Mouse (Mus musculus): Measurements from ENCODE around the gene Crebl2.
A peak's percentile ranks its signal among the peaks of the same experiment; 100 is the strongest.

Gene Crebl2

GRCm38 (mm10) chr6:134829786-134830700 lies at the start of gene Crebl2:
Gene Crebl2, plus strand, starts transcription at chr6:134830154.
- DNase-seq (ENCODE audit: low spot score): peak; percentile 100

DNA sequence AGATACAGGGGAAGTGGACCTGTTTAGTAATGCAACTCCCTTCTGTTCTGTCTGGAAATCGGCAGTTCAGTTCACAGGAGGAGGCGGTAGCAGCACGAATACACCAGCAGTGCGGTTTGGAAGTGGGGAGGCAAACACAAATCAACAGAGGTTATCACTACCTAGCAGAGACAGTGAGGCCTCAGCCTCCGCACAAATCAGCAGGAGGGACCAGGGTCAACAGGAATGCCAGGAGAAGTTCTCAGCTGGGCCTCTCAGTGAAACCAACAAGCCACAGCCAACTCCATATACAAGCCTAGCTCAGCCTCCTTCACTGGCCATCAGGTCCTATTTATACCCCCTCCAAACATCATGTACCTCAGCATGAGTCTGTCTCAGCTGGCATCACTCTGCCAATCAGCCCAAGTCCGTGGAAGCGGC lies 48.5 kb upstream of the Crebl2 start:
- no peak for DNase-seq (ENCODE audit: low spot score)

GRCm38 (mm10) chr6:134782900-134783299 lies 47.1 kb upstream of the Crebl2 start:
- no peak for DNase-seq (ENCODE audit: low spot score)

GRCm38 (mm10) chr6:134786426-134786825 lies 43.5 kb upstream of the Crebl2 start:
- DNase-seq (ENCODE audit: low spot score): no peak

DNA sequence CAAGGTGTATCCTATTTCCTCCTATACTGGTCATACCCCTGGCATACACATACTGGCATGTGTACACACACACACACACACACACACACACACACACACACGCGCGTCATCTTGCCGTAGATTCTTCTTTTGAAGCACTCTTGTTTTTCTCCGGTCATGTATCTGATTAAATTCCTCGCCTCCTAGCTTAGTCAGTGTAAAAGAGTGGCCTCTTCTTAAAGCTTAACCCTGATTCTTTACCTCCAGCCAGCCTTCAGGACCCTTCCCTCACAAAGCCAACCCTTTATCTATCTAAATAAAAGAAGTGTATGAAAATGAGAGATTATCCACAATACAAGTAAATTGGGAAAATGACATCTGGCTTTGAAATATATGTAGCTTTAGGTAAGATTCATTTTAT lies 40.9 kb upstream of the Crebl2 start:
- DNase-seq (ENCODE audit: low spot score): no peak

DNA sequence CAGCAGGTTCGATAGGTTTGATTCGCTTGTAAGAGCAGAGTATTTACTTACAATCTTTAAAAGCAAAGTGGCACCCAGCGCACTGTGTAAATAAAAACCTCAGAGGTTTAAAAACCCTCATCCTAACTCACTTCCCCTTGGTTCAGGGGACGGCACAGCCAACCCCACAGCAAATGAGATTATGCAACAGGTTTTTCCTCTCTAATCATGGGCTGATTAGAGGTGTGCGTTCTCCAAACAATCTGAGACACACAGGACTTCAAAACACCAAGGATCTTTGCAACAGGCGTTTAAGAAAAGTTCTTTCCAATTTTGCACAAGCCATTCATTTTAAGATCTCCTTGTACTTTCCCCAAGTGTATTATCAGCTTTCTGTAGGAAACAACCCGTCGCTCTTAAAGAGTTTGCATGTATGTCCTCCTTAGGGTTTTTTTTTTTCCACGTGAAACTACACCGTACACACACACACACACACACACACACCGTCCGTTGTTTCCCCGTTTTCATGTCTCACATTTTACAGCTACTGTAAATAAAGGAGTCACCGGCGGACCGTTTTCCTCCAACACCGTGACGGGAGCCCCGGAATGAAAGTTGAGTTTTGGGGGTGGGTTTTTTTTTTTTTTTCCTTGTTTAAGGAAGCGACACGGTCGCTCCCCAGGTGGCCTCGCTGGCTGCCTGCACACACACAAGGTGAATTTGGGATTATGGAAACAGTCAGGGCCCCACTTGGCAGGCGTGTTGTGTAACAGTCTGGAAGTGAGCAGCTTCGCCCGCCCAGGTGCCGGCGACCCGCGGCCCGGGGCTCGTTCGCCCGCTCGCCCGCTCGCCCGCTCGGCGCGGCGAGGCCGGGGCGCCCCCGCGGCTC lies 38.5 kb upstream of the Crebl2 start:
- no peak for DNase-seq (ENCODE audit: low spot score)

- peak; percentile 72 for DNase-seq (ENCODE audit: low spot score)
Measured at GRCm38 (mm10) chr6:134792141-134793045, 37.6 kb upstream of the Crebl2 start, which contains the start of gene Dusp16. Gene Dusp16, minus strand, starts transcription at chr6:134792625.

DNA sequence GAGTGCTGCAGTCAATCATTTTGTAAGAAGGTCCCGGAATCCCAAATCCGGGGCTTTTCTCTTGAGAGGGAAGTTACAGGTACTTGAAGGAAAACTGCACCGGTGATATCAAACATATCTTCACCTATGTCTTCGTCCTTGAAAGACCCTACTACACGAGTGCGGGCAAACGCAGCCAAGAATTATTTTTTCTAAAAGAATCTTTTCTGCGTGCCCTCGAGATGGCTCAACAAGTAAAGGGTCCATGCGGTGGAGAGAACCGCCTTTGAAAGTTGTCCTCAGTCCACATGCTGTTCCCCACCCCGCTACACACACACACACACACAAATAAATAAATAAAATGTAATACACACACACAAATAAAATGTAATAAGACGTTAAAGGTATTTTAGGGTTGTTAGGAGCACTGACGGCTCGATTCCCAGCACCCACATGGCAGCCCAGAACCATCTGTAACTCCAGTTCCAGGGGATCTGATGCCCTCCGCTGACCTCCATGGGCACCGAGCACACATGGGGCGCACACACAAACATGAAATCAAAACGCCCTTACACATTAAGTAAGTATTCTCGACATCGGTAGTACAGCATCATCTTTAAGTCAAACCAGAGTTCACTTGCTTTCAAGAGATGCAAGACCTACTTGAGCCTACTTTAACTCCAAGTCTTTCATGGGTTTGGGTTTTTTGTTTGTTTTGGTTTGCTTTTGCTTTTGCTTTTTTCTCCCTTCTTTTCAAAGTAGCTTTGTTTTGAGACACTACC lies 36.7 kb upstream of the Crebl2 start:
- no peak for DNase-seq (ENCODE audit: low spot score)

- DNase-seq (ENCODE audit: low spot score): peak; percentile 84
Measured at GRCm38 (mm10) chr6:134793911-134794520, 35.9 kb upstream of the Crebl2 start.

GRCm38 (mm10) chr6:134796297-134796696 lies 33.7 kb upstream of the Crebl2 start:
- no peak for DNase-seq (ENCODE audit: low spot score)

- no peak for DNase-seq (ENCODE audit: low spot score)
Measured at GRCm38 (mm10) chr6:134801483-134801882, 28.5 kb upstream of the Crebl2 start.

DNA sequence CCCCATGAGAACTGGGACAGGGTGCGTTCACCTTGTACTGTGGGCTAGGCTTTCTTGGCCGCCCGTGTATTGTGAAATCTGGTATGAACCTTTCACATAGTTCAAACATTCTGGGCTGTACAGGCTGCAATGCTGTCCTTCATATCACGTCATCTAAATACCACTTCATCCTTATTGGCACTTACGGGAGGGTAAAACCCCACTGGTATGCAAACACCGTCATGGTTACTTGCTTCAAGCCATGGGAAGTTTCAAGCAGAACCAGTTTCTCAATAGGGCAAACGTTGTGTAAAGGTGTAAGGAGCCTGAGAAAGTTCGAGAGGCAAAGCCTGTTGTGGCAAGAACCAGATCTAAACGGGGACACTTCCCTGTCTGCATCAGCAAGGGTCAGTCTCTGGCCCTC lies 27.3 kb upstream of the Crebl2 start:
- DNase-seq (ENCODE audit: low spot score): no peak

- no peak for DNase-seq (ENCODE audit: low spot score)
Measured at GRCm38 (mm10) chr6:134804736-134805277, 25.1 kb upstream of the Crebl2 start.

DNA sequence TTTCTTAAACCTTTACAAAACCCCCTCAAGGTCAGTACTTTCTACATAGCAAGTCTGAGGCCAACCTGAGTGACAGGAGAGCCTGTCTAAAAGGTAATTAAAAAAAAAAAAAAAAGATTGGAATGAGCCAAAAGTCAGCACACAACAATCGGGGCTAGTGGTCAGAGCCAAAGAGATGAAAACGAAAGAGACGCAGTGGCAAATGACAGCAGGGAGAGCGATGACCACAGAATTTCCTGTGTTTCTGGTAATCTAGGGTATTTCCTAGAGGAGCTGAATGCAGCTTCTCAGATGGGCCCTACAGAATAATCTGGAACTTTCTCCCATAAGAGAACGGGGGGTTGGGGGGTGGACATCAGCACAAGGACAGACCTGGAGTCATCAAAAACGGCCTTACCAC lies 23.8 kb upstream of the Crebl2 start:
- DNase-seq (ENCODE audit: low spot score): no peak

GRCm38 (mm10) chr6:134807091-134807490 lies 22.9 kb upstream of the Crebl2 start:
- DNase-seq (ENCODE audit: low spot score): no peak

GRCm38 (mm10) chr6:134807794-134808193 lies 22.2 kb upstream of the Crebl2 start:
- DNase-seq (ENCODE audit: low spot score): no peak

GRCm38 (mm10) chr6:134813066-134813465 lies 16.9 kb upstream of the Crebl2 start:
- DNase-seq (ENCODE audit: low spot score): no peak

DNA sequence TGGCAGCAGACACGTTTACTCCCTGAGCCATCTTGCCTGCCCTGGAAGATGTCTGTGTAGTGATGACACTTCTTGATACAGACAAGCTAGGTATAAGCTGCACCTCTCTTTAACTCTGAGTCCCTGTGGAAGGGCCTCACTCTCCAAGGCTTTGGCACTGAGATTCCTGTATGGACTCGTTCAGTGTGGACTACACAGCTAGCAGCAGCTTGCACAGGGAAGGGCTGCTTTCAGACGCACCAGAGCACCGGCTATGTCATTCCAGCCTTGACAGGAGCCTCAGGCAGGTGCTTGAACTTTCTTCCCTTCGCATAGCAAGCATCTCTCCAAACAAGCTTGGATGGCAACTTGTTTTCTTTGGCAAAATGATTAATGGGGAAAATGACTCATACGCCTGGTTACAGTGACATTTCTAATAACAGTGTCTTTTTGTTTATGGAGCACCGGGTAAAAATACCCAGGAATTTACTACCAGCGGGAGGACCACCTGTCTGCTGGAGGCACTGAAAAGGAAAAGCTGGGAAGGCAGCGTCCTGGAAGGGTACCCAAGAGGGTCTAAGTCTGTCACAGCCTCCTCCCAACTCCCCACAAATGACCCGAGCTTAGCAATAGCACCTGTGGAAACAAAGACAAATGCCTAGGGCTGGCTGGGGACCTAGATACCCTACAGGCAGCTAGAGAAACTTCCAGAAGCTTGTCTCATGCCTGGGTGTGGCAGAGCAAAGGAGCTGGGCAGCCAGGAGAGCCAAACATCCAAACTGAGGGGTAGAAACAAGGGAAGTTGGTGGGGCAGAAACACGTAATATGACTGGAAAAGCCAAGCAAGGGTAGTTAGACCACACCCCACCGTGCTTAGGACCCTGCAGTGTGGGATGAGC lies 12.7 kb upstream of the Crebl2 start:
- DNase-seq (ENCODE audit: low spot score): no peak

- DNase-seq (ENCODE audit: low spot score): no peak
Measured at GRCm38 (mm10) chr6:134819741-134820140, 10.2 kb upstream of the Crebl2 start.
